In genomic region chr5:144952592-144952991, GRCm38 (mm10) we compare ENCODE assay signal across 21 mouse cellular contexts.
"Had no signal": no experiment of that assay in that cellular context is flagged by ENCODE, and none has a peak within 500 bp of the region (broad histone marks: within the 10 kb centered on the region; RNA-seq: fewer than 3 reads in every experiment).

No protein-coding gene starts in this region.

- DNase-seq: kidney, adult 8-10 months; kidney, postnatal 14 days; kidney, postnatal 4 days; layer of hippocampus, postnatal 36 days; liver, embryonic 13.5 days; lung, adult 2 months; lung, postnatal 14 days; midbrain, embryonic 14.5 days; right cerebral cortex, adult 18-20 months; right cerebral cortex, postnatal 14 days; right cerebral cortex, postnatal 4 days; thymus, adult 18-20 months; thymus, postnatal 36 days had no signal

- H3K9ac ChIP-seq: kidney, embryonic 15.5 days; limb, embryonic 13.5 days; liver, embryonic 13.5 days; neural tube, embryonic 12.5 days; neural tube, embryonic 15.5 days; stomach, embryonic 15.5 days had no signal

- H3K27me3 ChIP-seq: kidney, embryonic 15.5 days; limb, embryonic 13.5 days; liver, embryonic 13.5 days; neural tube, embryonic 12.5 days; neural tube, embryonic 15.5 days; stomach, embryonic 15.5 days had no signal

- H3K4me3 ChIP-seq: kidney, embryonic 15.5 days; limb, embryonic 13.5 days; liver, embryonic 13.5 days; midbrain, embryonic 10.5 days; neural tube, embryonic 12.5 days; neural tube, embryonic 15.5 days; stomach, embryonic 15.5 days had no signal

- H3K9me3 ChIP-seq: kidney, embryonic 15.5 days; limb, embryonic 13.5 days; liver, embryonic 13.5 days; midbrain, embryonic 10.5 days; neural tube, embryonic 12.5 days; neural tube, embryonic 15.5 days; stomach, embryonic 15.5 days had no signal

- H3K27ac ChIP-seq: kidney, embryonic 15.5 days; limb, embryonic 13.5 days; liver, embryonic 13.5 days; macrophage; midbrain, embryonic 10.5 days; neural tube, embryonic 12.5 days; neural tube, embryonic 15.5 days; stomach, embryonic 15.5 days had no signal

- H3K36me3 ChIP-seq: kidney, embryonic 15.5 days; limb, embryonic 13.5 days; liver, embryonic 13.5 days; midbrain, embryonic 10.5 days; neural tube, embryonic 12.5 days; neural tube, embryonic 15.5 days; stomach, embryonic 15.5 days had no signal

- H3K4me2 ChIP-seq: kidney, embryonic 15.5 days; limb, embryonic 13.5 days; liver, embryonic 13.5 days; neural tube, embryonic 12.5 days; neural tube, embryonic 15.5 days; stomach, embryonic 15.5 days had no signal

- ATAC-seq: intestine, postnatal 0 days had no signal
